In the genomic region with DNA sequence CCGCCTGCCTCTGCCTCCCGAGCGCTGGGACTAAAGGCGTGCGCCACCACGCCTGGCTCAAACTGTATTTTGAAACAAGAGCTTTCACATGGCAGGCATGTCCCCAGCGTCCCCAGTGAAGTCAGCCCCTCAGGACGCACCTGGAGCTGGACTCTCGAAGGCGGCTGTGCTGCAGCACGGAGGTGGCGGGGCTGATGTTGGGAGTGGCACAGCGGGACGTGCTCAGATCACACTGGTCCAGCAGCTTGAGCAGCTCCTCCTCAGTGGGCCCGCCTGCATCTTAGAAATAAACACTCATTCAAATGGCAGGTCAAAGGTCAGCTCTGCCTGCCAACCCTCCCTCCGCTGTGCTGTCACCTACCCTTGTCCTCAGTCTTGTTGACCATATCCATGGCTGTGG, we compare ENCODE assay signal across 20 mouse cellular contexts. TPM values are rescaled to one million over a fixed set of nuclear protein-coding genes. Genes with fewer than 3 reads are reported as not detected.
DNase-seq lines count a peak whose midpoint lies in the region; ATAC-seq and TF ChIP-seq lines count a peak whose summit lies in the region.
"Had no signal": no experiment of that assay in that cellular context is flagged by ENCODE, and none has a peak within 500 bp of the region (broad histone marks: within the 10 kb centered on the region; RNA-seq: fewer than 3 reads in every experiment).

No protein-coding gene starts in this region.

- no peak for TF ChIP-seq CTCF in stomach, postnatal 0 days (IDR thresholded peaks at IDR 0.05; ENCODE audit: low read depth)

- no peak overlapping the region for H3K9ac ChIP-seq in heart, embryonic 12.5 days
- no peak overlapping the region for H3K9ac ChIP-seq in stomach, embryonic 14.5 days (replicated peaks; ENCODE audit: low read depth, low read length)
- H3K9ac ChIP-seq in stomach, postnatal 0 days (ENCODE audit: low read length): no peak overlapping the region
- H3K9ac ChIP-seq in liver, embryonic 13.5 days: peak overlapping the region; percentile 36
- H3K9ac ChIP-seq: forebrain, embryonic 15.5 days had no signal

- peaks cover 79% of the 10 kb centered on the region for H3K36me3 ChIP-seq in heart, embryonic 12.5 days
- peaks cover 56% of the 10 kb centered on the region for H3K36me3 ChIP-seq in stomach, embryonic 14.5 days (ENCODE audit: control insufficient read depth, insufficient read depth, low read length)
- H3K36me3 ChIP-seq in stomach, postnatal 0 days (ENCODE audit: control insufficient read depth, insufficient read depth, low read length): peaks cover 22% of the 10 kb centered on the region
- H3K36me3 ChIP-seq in liver, embryonic 13.5 days: peaks cover 84% of the 10 kb centered on the region

- H3K4me2 ChIP-seq in heart, embryonic 12.5 days: no peak overlapping the region
- no peak overlapping the region for H3K4me2 ChIP-seq in stomach, embryonic 14.5 days (replicated peaks; ENCODE audit: low read depth, low read length)
- no peak overlapping the region for H3K4me2 ChIP-seq in stomach, postnatal 0 days (replicated peaks; ENCODE audit: low read depth)
- H3K4me2 ChIP-seq in liver, embryonic 13.5 days: peak overlapping the region; percentile 49
- H3K4me2 ChIP-seq: forebrain, embryonic 15.5 days had no signal

- H3K9me3 ChIP-seq in heart, embryonic 12.5 days (replicated peaks): no peaks in the 10 kb centered on the region
- no peaks in the 10 kb centered on the region for H3K9me3 ChIP-seq in stomach, embryonic 14.5 days (ENCODE audit: control insufficient read depth, low read depth, low read length)
- H3K9me3 ChIP-seq in stomach, postnatal 0 days (ENCODE audit: control insufficient read depth, low read length): no peaks in the 10 kb centered on the region
- no peaks in the 10 kb centered on the region for H3K9me3 ChIP-seq in liver, embryonic 13.5 days (replicated peaks)
- H3K9me3 ChIP-seq: forebrain, embryonic 15.5 days had no signal

- H3K4me3 ChIP-seq in heart, embryonic 12.5 days: no peak overlapping the region
- H3K4me3 ChIP-seq in stomach, embryonic 14.5 days (ENCODE audit: low read depth, low read length): no peak overlapping the region
- no peak overlapping the region for H3K4me3 ChIP-seq in stomach, postnatal 0 days (ENCODE audit: low read depth, low read length)
- no peak overlapping the region for H3K4me3 ChIP-seq in liver, embryonic 13.5 days (replicated peaks)
- H3K4me3 ChIP-seq: forebrain, embryonic 15.5 days had no signal

- no peak for TF ChIP-seq EP300 in stomach, postnatal 0 days (optimal IDR thresholded peaks at IDR 0.05)

- intact Hi-C loops in heart, postnatal 14 days (cut with DNase I): no loop called here
- intact Hi-C loops in left cerebral cortex, postnatal 36 days (cut with DNase I): no loop called here

- no peak overlapping the region; the same call in 1 of the 2 replicates for H3K27ac ChIP-seq in heart, embryonic 12.5 days (ENCODE audit: poor library complexity, severe bottlenecking)
- H3K27ac ChIP-seq in stomach, embryonic 14.5 days (ENCODE audit: low read length): no peak overlapping the region
- no peak overlapping the region for H3K27ac ChIP-seq in stomach, postnatal 0 days (replicated peaks)
- H3K27ac ChIP-seq in liver, embryonic 13.5 days: peak overlapping the region; percentile 96
- H3K27ac ChIP-seq: forebrain, embryonic 15.5 days; hindbrain, postnatal 0 days had no signal

- ATAC-seq in heart, embryonic 12.5 days (ENCODE audit: insufficient number of reproducible peaks, low FRiP score): peak; percentile 79
- ATAC-seq in stomach, embryonic 14.5 days (ENCODE audit: insufficient number of reproducible peaks, insufficient read depth, low FRiP score, low read depth): 0 out of 2 replicates have a peak, but pooled peaks have one; percentile 33
- no peak for ATAC-seq in stomach, postnatal 0 days (ENCODE audit: low FRiP score, low TSS enrichment)
- ATAC-seq in liver, embryonic 13.5 days (ENCODE audit: low read depth): peak; percentile 73
- ATAC-seq: forebrain, embryonic 15.5 days; hindbrain, postnatal 0 days; Patski had no signal

- H3K27me3 ChIP-seq in heart, embryonic 12.5 days (replicated peaks): no peaks in the 10 kb centered on the region
- no peaks in the 10 kb centered on the region for H3K27me3 ChIP-seq in stomach, embryonic 14.5 days (ENCODE audit: control insufficient read depth, insufficient read depth, low read length)
- H3K27me3 ChIP-seq in stomach, postnatal 0 days (ENCODE audit: control insufficient read depth, insufficient read depth, low read length): no peaks in the 10 kb centered on the region
- H3K27me3 ChIP-seq in liver, embryonic 13.5 days: no peaks in the 10 kb centered on the region
- H3K27me3 ChIP-seq: forebrain, embryonic 15.5 days; Patski had no signal

- H3K4me1 ChIP-seq in heart, embryonic 12.5 days (replicated peaks): no peaks in the 10 kb centered on the region
- no peaks in the 10 kb centered on the region for H3K4me1 ChIP-seq in stomach, embryonic 14.5 days (ENCODE audit: control insufficient read depth, insufficient read depth, low read length)
- H3K4me1 ChIP-seq in stomach, postnatal 0 days (replicated peaks; ENCODE audit: control insufficient read depth, insufficient read depth): no peaks in the 10 kb centered on the region
- H3K4me1 ChIP-seq in liver, embryonic 13.5 days (replicated peaks): peaks cover 35% of the 10 kb centered on the region
- H3K4me1 ChIP-seq: forebrain, embryonic 15.5 days had no signal

- 89% methylated on average over 16 of the region's 16 CpGs for WGBS in heart, embryonic 12.5 days
- WGBS in stomach, embryonic 14.5 days: 84% methylated on average over 16 of the region's 16 CpGs
- WGBS in stomach, postnatal 0 days: 88% methylated on average over 16 of the region's 16 CpGs
- 81% methylated on average over 16 of the region's 16 CpGs for WGBS in liver, embryonic 13.5 days (ENCODE audit: insufficient replicate concordance)

- DNase-seq in heart, postnatal 14 days: no peak
- no peak for DNase-seq in stomach, postnatal 0 days (ENCODE audit: low spot score)
- DNase-seq in liver, embryonic 13.5 days: no peak
- no peak for DNase-seq in frontal cortex, postnatal 25 days (ENCODE audit: low spot score in 2 of 2)
- DNase-seq in urinary bladder, adult 18-20 months (ENCODE audit: low spot score in 2 of 2): no peak
- no peak for DNase-seq in left cerebral cortex, postnatal 36 days (ENCODE audit: low spot score in 2 of 2)
- DNase-seq: adrenal gland, postnatal 36 days; cerebellum, adult 9-10 months; heart, adult 11 months; heart, postnatal 36 days; kidney, adult 8-10 months; kidney, postnatal 4 days; lung, postnatal 4 days; midbrain, embryonic 14.5 days; thymus, adult 18-20 months had no signal

RNA-seq across cellular contexts. Expression of gene Kctd3, which starts 33.7 kb away (rescaled TPM):
- polyA plus RNA-seq in heart, embryonic 12.5 days (2016; fragmentation: Nextera tagmentation; extraction: Ambion mirVana): 28.0 and 28.7 TPM in 2 replicates
- total RNA-seq in heart, postnatal 14 days (2021): 10 to 100 TPM; 29.8 to 34.2 TPM
- 36.0 and 36.2 TPM in 2 replicates for polyA plus RNA-seq in stomach, embryonic 14.5 days (2014; fragmentation: Nextera tagmentation; extraction: Ambion mirVana)
- polyA plus RNA-seq in stomach, postnatal 0 days (2015; fragmentation: Nextera tagmentation; extraction: Ambion mirVana): 13.6 and 16.0 TPM in 2 replicates
- polyA plus RNA-seq in liver, embryonic 13.5 days (2015; fragmentation: Nextera tagmentation; extraction: Ambion mirVana): 10.2 and 11.2 TPM in 2 replicates
- 10 to 100 TPM; 95.0 to 97.8 TPM for total RNA-seq in left cerebral cortex, postnatal 36 days (2021)
